Mouse (Mus musculus) CD4-positive helper T cell, adult 2 months (primary cell): ENCODE results near the gene Gng7.

ENCODE experiments used
- DNase-seq: peaks from one replicate; pipeline ENCODE4 v3.0.0-alpha.2; 2012; ENCODE audit warnings: low read depth, missing footprints, low spot score

Gene Gng7

DNA sequence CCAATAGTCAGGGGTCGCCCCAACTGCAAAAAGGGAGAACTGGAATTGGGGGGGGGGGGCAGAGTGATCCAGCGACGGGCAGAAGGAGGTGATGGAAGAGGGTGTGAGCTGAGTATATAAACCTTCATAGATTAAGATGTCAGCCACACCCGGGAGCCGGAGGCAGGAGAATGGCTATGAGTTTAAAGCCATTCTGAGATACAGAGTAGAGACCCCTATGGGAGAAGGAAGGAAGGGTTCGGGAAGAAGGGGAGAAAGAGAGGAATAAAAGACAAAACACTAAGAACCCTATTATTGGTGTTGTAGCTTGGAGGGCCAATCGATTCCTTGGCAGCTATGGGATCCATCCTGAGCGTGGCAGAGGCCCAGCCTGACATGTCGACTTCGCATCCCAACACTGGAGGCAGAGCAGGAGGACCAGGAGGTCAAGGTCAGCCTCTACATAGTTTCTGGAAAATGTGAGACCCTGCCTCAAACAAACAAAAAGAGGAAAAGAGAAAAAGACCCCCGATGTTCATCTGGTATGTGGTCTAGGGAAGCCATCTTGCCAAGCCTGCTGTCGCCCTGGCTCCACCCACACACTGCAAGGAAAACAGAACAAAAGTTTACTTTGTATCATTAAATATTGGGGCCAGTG lies 11.0 kb upstream of the Gng7 start, which contains the start of gene Diras1:
Diras1 (minus strand) TSS at position 24 of the 637 bp plus-strand sequence.
- DNase-seq: no peak

DNA sequence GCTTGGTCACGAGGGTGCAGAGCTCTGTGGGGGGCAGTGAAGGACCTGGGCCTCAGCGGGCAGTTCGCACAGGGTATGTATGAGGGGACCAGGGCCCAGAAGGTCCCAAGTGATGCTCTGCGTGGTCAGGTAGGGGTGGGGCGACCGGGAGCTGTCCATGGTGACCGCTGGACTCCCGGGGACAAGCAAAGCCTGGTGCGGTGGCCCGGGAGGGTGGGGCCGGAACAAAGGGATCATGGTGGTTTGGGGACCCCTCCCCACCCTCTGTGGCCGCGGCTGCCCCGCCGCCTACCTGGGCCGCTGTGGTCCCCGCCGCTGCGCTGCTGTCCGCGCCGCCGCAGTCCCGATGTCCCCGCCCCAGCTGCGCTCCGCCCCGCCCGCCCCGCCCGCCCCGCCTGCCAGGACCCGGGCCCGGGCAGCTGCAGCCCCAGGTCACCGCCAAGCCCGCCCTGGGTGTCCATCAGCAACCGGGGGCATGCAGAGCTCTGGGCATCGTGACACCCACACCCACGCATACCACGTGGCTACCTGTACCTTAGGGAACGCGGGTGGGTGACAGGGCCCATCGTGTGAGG lies 10.4 kb upstream of the Gng7 start:
- no peak for DNase-seq

DNA sequence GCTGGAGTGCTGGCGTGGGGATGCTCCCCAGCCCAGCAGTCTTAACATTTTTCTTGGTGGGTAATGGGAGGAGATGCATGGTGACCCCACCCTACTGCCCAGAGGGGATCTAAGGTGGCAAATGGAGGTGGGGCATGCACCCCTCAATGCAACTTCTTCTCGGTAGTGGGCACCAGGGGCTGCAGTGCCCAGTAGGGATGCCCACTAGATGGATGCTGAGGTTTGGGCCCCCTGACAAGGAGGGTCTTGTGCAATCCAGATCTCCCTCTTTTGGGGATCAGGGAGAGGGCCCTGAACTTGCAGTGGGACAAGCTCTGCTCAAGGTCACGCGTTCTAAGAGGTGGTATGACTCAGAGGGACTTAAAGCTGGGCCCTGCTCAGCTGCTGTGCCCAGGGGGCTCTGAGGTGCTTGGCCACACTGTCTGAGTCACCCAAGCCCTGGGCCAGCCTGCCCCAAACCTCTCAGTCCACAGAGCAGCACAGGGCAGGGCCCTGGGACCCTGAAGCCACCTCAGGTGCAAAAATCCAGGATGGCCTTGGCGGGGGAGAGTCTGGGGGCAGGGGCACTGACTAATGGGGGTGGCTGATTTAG lies 9.7 kb upstream of the Gng7 start:
- no peak for DNase-seq

DNA sequence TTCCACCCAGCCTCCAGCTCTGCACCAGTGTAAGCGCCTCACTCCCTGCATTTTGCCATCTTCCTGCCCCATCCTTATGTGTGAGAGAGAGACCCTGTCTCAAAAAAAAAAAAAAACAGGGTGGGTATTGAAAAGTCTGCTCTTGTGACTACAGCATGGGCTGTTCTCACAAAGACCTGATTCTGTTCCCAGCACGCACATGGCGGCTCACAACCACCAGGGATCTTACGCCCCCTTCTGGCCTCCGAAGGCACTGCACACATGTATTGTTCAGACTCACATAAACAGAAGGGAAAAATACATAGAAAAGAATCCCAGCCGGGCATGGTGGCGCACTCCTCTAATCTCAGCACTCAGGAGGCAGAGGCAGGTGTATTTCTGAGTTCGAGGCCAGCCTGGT lies 8.0 kb upstream of the Gng7 start:
- DNase-seq: no peak

DNA sequence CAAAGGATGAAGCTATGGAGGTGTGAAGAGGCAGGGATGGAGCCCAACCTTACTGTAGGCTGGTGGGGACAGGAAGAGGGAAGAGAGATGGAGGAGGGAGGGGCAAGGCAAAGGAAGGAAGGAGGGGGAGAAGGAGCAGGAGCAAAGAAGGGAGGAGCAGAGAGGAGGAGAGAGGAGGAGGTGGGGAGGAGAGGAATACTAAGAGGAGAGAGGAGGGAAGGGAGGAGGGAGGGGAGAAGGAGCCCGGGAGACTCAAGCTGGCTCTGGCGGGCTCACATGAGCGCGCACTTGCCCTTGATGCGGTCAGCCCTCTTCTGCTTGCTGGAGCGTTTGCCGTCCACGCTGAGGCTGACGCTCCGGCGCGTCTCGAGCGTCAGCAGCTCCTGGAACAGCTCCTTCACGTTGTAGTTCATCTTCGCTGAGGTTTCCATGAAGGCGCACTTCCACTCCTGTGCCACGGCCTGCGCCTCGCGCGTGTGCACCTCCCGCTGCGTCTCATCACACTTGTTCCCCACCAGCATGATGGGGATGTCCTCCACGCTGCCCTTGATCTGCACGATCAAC lies 6.9 kb upstream of the Gng7 start:
- no peak for DNase-seq

DNA sequence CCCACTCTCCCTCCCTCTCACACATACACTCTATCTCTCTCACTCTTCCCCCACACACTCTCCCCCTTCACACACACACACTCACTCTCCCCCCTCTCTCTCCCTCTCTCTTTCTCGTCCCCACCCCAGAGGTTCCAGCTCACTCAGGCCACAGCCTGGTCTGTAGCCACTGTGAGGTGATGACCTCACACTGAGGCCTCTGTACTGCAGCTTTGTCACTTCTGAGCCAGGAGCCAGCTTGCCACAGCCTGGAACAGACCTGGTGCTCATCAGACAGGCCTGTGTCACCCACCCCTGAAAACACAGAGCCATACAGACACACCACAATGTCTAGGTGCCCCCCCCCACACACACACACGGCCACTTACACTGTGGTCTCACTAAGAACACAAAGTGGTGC lies 5.5 kb upstream of the Gng7 start:
- no peak for DNase-seq

DNA sequence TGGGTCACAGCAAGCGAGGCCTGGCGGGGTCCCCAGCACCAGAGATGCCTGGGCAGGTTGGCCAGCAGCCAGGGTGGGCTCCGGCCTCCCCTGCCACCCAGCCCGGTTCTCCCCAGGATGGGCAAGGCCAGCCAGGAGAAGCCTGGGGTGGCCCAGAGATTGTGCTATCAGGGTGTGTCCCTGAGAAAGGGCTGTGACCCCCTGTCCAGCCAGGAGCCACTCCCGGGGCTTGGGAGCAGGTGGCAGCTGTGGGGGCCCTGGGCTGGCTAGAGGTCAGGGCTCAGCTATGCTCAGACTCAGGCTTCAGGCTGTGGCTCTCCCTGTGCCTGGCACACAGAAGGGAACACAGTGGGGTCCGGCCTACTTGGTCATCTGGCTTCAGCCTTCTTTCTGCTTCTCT lies 4.9 kb upstream of the Gng7 start:
- no peak for DNase-seq

DNA sequence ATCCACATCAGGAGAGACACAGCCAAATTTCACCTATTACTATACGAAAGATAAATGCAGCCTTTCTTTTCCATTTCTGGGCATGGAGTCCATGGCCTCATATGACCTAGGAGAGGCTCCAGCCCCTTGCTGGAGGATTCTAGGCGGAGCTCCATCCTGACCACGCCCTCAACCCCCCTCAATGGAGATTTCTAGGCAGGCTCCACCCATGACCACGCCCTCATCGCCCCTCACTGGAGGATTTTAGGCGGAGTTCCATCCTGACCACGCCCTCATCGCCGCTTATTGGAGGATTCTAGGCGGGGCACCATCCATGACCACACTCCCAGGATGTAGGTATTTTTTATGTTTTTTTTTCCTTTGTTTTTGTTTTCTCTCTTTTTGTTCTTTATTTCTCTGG lies 3.6 kb upstream of the Gng7 start:
- DNase-seq: no peak

DNA sequence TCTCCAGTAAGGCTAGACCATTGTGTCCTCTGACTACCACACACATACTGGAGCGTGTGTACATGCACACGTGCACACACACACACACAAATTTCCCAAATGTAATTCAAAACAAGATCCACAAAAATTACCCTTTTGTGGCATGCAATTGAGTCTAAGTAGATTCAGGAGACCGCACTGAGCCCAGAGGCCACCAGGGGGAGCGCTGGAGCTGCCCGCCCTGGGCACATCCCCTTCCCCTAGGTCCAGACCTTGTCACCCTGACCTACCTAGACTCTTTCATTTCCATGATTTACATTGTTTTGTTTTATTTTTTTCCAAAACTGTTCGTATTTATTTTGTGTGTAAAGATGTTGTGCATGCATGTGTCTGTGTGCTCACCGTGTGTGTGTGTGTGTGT lies 1.9 kb upstream of the Gng7 start:
- DNase-seq: peak; percentile 75

DNA sequence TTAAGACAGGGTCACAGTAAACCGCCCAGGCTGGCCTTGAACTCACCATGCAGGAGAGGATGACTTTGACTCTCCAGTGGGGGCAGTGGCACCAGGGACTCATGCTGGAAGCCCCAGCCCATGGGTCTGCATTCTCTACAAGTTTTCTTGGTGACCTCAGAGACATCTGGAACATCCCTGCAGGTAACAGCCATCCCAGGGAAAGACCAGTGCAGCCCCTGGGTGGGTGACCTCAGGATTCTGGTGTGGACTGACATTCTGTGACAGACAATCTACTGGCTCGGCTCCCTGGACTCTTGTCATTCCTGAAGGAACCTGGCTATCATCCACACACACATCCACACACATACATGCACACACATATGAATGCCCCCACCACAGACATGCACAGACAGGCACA lies 921 bp upstream of the Gng7 start:
- DNase-seq: no peak

DNA sequence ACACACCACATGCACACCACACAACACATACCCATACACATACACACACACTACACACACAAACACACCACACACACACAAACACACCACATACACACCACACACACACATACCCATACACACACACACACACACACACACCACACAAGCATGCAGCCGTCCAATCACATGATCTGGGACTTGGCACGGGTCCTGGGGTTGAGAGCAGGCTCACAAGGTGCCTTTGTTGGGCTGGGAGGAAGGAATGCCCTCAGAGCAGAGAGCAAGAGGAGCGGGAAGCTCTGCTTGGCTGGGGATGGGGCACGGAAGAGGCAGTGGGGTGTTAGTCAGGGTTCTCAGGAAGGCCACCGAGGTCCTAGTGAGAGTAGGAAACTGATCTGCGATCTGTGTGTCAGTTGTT lies 3.9 kb downstream of the Gng7 start:
- DNase-seq: no peak

DNA sequence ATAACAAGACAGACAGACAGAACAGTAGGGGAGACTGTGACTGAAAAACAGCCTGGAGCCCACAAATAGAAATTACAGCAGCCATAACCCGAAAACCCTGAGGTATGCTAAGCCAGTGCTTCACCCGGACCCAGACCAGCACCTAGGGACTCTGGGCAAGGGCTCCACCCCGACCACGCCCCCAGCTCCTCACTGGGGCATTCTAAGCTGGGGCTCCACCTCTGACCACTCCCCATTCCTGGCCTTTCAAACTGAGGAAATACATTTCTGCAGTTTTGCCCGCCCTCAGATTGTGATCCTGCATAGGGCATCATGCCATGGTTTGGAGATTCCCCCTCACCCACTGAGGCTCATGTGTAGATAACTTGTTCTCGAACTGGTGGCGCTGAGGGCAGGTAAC lies 7.5 kb downstream of the Gng7 start:
- no peak for DNase-seq

DNA sequence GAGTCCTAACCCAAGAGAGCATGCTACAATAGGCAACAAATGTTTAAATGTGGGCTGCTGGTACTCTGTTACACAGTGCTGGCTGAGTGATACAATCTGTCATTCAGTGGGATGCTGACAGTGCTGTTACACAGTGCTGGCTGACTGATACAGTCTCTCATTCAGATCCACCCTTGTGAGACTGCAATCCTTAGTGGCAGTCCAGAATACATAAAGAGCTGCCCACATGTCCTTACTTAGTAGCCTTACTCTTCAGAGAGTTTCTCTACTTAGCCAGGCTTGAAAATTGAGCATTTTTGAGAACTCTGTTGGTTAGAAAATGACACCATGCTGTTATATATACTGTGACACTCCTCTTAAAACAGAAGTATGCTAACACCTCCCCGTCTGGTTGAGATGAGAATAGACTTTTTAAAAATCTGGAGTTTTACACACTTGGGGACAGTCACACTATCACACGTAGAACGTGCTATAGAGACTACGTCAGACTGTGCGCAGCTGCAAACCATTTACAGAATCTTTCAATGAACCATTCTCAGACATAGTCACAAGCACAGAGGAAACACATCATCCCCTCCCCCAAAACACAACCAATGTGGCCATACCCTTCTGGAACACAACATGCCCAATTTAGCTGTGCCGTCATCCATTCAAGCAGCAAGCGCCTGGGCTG lies 8.6 kb downstream of the Gng7 start:
- no peak for DNase-seq

DNA sequence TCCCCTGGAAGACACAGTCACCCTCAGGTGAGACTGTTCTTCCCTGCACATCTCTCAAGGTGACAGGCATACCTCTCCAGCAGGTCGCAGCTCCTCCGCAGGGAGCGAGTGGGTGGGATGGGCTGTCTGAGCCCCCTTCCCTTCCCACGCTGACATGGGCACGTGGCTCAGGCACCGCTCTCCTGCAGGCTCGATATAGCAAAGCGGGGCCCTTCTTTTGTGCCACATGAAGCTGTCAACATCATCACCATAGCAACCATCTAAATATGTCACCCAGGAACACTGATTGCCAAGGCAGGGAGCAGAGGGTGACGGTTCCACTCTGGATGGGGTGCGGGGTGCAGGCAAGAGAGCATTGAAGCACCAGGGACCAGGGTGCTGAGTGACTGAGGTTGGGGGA lies 13.6 kb downstream of the Gng7 start:
- DNase-seq: no peak

DNA sequence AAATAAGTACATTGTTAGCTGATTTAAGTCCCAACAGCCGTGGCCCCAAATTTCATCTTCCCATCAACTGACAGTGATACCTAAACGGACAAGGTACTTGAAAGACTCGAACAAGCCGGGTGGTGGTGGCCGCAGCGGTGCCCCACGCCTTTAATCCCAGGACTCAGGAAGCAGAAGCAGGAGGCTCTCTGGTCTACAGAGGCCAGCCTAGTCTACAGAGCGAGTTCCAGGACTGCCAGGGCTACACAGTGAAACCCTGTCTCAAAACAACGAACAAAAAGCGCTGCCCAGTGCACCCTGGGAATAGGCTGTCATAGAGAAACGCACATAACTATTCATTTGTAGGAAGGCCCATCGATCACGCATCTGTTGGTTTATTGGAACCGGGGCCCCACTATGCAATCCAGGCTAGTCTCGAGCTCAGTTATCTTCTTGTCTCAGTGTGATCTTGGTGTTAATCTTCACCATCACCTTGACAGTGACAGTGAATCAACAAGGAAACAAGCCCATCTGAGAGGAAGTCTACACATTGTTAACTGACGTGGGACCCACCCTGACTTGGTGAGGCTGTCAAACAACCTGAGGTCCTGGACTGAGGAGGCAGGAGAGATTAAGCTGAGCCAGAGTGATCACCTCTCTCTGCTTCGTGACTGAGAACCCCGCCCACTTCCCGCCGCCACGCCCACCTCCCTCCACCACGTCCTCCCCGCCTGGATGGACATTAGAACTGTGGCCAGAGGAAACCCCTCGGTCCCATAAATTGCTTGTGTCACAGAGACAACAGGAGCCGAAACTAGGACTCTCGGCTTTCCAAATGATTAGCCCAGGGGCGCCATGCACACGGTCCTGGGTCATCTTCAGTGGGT lies 14.3 kb downstream of the Gng7 start:
- DNase-seq: no peak

DNA sequence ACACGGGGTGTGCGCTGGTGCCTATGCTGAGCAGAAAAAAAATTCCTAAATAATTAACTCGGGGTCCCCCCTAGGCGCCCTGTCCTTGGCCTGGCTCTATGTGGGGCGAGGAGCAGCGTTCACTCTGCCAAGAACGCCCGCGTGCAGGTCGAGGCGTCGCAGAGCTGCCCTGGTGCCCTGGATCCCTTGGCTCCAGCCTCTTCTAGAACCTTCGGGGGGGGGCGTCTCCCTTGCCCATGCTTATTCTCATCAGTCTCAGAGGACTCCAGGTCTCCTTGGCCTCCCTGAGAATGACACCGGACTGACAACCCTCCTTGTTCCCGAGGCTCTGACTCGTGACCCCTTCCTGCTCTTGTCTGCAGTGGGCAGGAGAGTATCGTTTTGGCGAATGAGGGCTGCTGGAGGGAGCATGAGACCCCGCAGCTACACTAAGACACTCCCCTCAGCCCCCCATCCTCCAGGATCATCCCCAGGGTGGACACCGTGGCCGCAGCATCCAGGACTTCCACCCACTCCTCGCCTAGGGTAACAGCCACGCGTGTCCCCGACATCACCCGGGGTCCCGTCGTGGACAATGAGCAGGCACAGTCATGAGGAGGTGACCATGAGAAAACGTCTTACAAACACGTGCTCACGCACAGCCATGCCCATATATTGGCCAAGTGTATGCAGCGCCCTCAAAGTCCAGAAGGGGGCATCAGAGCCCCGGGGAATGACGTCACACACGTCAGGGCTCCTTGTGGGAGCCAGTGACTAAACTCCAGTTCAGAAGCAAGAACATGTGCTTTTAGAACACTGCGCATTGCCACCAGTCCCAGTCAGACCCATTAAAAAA lies 15.2 kb downstream of the Gng7 start:
- peak; percentile 88 for DNase-seq

DNA sequence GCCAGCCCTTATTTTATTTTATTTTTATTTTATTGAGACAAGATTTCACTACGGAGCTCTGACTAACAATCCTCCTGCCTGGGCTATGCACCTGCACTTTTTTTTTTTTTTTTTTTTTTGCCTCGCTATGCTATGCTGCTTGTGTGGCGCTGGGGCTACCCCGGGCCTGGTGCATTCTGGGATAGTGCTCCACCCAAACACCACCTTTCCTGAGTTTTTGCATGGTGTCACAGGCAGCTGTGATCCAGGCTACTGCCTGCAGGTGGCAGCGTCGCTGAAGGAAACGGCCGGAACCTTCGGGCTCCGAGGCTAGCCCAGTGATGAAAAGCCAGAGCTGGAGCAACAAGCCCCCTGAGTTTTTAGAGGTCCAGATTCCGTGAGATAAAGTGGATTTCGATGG lies 16.0 kb downstream of the Gng7 start:
- peak; percentile 74 for DNase-seq

DNA sequence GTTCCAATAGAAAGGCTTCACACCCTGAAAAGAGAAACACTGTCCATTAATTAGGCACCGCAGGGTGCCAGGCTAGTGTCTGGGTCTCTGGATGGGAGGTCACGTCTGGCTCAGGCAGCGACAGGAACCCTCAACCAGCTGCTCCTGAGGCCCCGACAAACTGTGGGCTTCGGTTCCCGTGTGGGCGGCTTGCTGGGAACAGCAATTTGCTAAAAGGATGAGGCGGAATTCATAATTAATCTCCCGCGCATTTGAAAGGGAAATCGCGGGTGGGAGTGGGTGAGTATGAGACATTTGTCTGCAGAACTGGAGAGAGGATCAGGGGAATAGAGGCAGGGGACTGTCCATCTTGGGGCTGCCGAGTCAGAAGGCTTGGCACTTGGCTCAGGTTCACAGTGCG lies 16.7 kb downstream of the Gng7 start:
- no peak for DNase-seq

DNA sequence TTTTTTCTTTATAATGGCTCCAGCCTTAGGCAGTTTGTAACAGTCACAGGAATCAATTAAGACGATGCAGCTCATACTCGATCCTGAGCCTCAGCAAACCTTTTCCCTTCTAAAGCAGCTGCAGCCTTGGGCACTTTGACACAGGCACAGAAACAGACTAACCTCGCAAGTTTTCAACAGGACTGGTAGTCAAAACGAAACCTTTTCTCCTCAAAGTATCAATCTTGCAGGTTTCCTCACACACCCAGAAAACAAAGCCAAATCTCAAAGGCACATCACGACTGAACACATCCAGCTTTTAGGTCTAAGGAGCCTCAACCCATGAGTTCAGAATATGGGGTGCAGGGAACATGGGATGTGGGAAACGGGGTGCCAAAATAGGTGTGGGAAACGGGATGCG lies 17.4 kb downstream of the Gng7 start:
- no peak for DNase-seq

DNA sequence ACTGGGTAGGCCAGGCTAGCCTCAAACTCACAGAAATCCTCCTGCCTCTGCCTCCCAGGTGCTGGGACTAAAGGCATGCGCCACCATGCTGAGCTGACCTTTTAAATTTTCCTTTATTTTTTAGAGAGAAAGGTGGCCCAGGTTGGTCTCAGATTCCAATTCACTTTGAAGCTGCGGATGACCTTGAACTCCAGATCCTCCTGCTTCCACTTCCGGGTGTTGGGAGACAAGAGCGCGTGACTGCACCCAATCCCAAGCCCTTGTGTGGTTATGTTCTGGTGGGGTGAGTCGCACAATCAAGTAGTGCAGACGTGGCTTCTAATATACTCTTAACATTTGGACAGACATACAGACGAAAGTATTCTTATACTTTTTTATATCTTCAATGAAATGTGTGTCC lies 18.2 kb downstream of the Gng7 start:
- no peak for DNase-seq
